Mouse (Mus musculus) olfactory bulb, adult 2 months (tissue): ENCODE measurements around the gene Gpr176.

Source experiments
- CTCF ChIP-seq: fragments of 200-500 bp; IDR thresholded peaks from 2 replicates; pipeline ENCODE4 v1.5.1; 2012; ENCODE audit warnings: low read depth, mild to moderate bottlenecking, low read length, moderate library complexity; ENCODE audit not compliant: insufficient read depth
- POLR2A ChIP-seq: fragments of 200-500 bp; IDR thresholded peaks from 2 replicates; pipeline ENCODE4 v1.6.1; 2012; ENCODE audit warnings: mild to moderate bottlenecking, low read depth, low read length, moderate library complexity; ENCODE audit not compliant: insufficient read depth

- TF ChIP-seq POLR2A (no peak), CTCF (no peak)
Measured at GRCm38 (mm10) chr2:118379756-118380155, 6.5 kb upstream of the Gpr176 start.
